Mouse (Mus musculus) limb, embryonic 10.5 days (tissue): Measurements from ENCODE around the gene Ilf3. TPM values are rescaled to one million over a fixed set of nuclear protein-coding genes. Genes with fewer than 3 reads are reported as not detected.
A peak's percentile ranks its signal among the peaks of the same experiment; 100 is the strongest.

Source experiments
- DNase-seq: peaks from one replicate; pipeline ENCODE4 v3.0.0-alpha.2; 2017; ENCODE audit warnings: low spot score
- H3K27ac ChIP-seq: fragments of 300-500 bp; sonication (generic); 2 replicates; pipeline ENCODE4 v1.5.1; 2016; ENCODE audit warnings: mild to moderate bottlenecking
- H3K27me3 ChIP-seq: fragments of 300-500 bp; sonication (generic); 2 replicates; pipeline ENCODE4 v1.6.1; 2016; ENCODE audit warnings: low read depth, mild to moderate bottlenecking; ENCODE audit not compliant: poor library complexity, severe bottlenecking
- H3K36me3 ChIP-seq: fragments of 300-500 bp; sonication (generic); 2 replicates; pipeline ENCODE4 v1.6.1; 2016; ENCODE audit warnings: mild to moderate bottlenecking, moderate library complexity
- H3K4me1 ChIP-seq: fragments of 300-500 bp; sonication (generic); 2 replicates; pipeline ENCODE4 v1.6.1; 2016
- H3K4me3 ChIP-seq: fragments of 300-500 bp; sonication (generic); 2 replicates; pipeline ENCODE4 v1.5.1; 2016; ENCODE audit warnings: mild to moderate bottlenecking, moderate library complexity
- H3K9me3 ChIP-seq: fragments of 300-500 bp; sonication (generic); replicated peaks from 2 replicates; pipeline ENCODE4 v1.6.1; 2016; ENCODE audit warnings: mild to moderate bottlenecking
- WGBS: fragments of 180-500 bp; shearing (Covaris S2); methylation state at CpG from one replicate; pipeline ENCODE4 v1.1.7; 2016; 5-methylcytosine and 5-hydroxymethylcytosine counted together
- polyA plus RNA-seq: library from polyadenylated mRNA; unstranded; fragments of >200 nt; fragmentation: Nextera tagmentation; extraction: Ambion mirVana; gene quantifications from 2 replicates; pipeline ENCODE4 v1.2.1, GENCODE M21; 2016

Gene Ilf3
- polyA plus RNA-seq, 1 experiment from 2014 or later: 362 TPM

DNA sequence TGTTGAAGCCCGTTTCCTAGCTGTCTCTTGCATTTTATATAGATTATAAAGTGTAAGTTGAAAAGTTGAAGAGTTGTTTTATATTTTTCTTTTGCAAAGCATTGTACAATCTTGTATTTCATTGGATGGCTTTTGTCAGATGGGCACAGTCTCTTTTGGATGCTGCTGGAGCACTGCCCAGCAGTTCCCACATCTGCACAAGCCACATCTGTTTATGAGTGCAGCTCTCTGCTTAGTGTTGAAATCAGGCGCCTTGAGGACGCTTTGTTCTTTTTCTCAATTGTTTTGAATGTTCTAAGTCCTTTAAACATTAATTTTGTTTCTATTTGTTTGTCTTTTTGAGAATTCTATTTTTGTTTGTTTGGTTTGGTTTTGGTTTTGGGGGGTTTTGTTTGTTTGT, 70.5 kb downstream of the Ilf3 start:
- Histone ChIP-seq H3K4me3 (no peak overlapping the region), H3K27me3 (no peaks in the 10 kb centered on the region), H3K36me3 (no peaks in the 10 kb centered on the region), H3K4me1 (no peaks in the 10 kb centered on the region; the same call in 1 of the 2 replicates), H3K9me3 (no peaks in the 10 kb centered on the region), H3K27ac (no peak overlapping the region)
- DNase-seq: no peak
- 64% methylated on average over 3 of the region's 3 CpGs for WGBS

DNA sequence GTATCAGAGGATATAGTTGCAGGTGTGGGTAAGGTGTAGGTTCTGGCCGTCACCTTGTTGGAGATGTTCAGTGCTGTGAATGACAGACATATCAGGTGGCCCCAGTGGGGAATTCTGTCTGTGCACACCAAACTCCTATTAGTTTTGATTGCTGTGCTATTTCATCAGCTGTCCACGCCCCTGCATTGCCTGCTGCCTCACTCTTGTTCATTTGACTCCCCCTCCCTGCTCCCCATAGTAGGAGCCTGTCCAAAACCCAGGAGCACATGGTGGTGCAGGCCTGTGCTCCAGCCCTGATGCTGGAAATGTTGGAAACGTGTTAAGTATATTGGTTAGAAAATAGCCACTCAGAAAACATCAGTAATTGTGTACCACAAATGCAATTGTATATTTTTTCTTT, 71.8 kb downstream of the Ilf3 start:
- Histone ChIP-seq H3K36me3 (no peaks in the 10 kb centered on the region), H3K4me3 (no peak overlapping the region), H3K27me3 (no peaks in the 10 kb centered on the region), H3K9me3 (no peaks in the 10 kb centered on the region), H3K4me1 (no peaks in the 10 kb centered on the region; the same call in 1 of the 2 replicates), H3K27ac (no peak overlapping the region)
- DNase-seq: no peak
- 79% methylated on average over 3 of the region's 3 CpGs for WGBS

DNA sequence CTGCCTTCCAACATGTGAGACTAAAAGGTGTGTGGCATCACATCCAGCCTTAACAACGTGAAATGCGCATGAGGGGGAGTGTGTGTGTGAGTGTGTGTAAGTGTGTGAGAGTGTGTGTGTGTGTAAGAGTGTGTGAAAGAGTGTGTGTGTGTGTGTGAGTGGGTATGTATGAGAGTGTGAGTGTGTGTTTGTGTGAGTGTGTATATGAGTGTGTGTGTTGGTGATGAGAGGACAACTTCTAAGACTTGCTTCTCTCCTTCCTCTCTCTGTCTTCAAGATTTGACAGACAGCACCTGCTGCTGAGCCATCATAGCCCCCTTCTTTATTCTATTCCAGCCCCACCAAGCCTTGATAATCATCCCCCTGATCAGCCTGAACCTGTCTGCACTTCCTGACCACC, 72.2 kb downstream of the Ilf3 start:
- Histone ChIP-seq H3K36me3 (peaks cover 4% of the 10 kb centered on the region; the same call in 1 of the 2 replicates), H3K4me1 (no peaks in the 10 kb centered on the region; the same call in 1 of the 2 replicates), H3K4me3 (no peak overlapping the region), H3K27me3 (no peaks in the 10 kb centered on the region), H3K27ac (no peak overlapping the region), H3K9me3 (no peaks in the 10 kb centered on the region)
- WGBS: 97% methylated on average over 2 of the region's 2 CpGs
- no peak for DNase-seq

DNA sequence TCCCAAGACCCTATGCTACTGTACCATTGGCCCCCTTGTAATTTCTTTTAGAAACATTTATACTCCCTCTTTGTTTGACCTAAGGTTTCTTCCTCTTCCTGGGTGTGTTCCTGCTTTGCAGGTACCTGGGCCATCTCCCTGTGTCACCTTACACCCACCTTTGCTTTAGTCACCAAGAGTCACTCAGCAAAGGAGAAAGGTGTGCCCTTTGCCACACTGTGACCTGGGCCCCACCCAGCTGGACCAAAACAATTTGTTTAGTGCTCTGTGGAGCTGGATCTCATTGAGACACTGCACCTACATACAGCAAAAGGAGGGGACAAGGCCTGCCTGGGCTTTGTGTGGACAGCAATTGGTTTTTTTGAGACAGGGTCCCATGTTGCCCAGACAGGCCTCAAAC, 72.7 kb downstream of the Ilf3 start:
- H3K36me3 ChIP-seq: peaks cover 9% of the 10 kb centered on the region; the same call in 1 of the 2 replicates
- DNase-seq: no peak
- H3K27ac ChIP-seq: no peak overlapping the region
- H3K4me1 ChIP-seq: no peaks in the 10 kb centered on the region; the same call in 1 of the 2 replicates
- no peaks in the 10 kb centered on the region for H3K27me3 ChIP-seq
- no peak overlapping the region for H3K4me3 ChIP-seq
- no peaks in the 10 kb centered on the region for H3K9me3 ChIP-seq

DNA sequence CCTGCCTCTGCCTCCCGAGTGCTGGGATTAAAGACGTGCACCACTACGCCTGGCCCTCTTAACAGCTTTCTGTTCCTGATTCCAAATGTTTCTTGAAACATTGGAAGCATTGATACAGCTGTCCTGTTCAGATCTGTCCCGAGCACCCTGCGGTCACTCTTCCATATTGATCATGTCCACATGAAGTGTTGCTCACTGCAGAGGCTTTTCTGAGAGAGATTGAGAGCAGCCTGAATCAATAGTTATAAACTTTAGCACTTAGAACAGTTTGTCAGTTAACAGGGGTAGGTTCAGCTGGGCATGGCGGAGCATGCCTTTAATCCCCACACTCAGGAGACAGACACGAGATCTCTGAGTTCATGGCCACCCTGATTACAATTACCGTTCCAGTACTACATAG, 76.2 kb downstream of the Ilf3 start:
- no peaks in the 10 kb centered on the region for H3K9me3 ChIP-seq

DNA sequence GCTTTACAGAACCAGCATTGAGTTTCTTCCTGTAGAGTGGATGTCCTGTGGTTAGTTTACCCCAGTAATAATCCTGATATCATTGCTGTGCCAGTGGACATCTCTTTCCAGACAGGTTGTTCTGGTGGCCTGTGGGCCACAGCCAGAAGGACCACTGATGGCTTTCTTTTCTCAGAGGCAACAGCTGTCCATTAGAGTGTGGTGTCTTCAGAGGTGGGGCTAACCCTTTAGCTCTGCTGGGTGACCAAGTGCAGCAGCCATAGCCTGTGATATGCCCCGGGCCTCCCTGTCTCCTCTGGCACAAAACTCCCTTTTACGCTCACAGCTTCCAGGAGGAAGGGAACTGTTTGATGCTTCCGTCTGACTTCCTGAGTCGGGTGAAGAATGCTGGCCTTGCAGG, 76.9 kb downstream of the Ilf3 start:
- no peaks in the 10 kb centered on the region for H3K9me3 ChIP-seq
- no peak overlapping the region for H3K27ac ChIP-seq
- no peak for DNase-seq
- H3K36me3 ChIP-seq: peaks cover 14% of the 10 kb centered on the region; the same call in 1 of the 2 replicates
- no peaks in the 10 kb centered on the region for H3K27me3 ChIP-seq
- no peak overlapping the region for H3K4me3 ChIP-seq
- 0 out of 2 replicates have a peak, but pooled peaks cover 3% of the 10 kb centered on the region for H3K4me1 ChIP-seq
- WGBS: 89% methylated on average over 4 of the region's 4 CpGs

More for the DNA sequence above, 76.2 kb downstream of the Ilf3 start:
- H3K4me3 ChIP-seq: no peak overlapping the region
- DNase-seq: no peak
- no peak overlapping the region for H3K27ac ChIP-seq
- no peaks in the 10 kb centered on the region for H3K27me3 ChIP-seq
- WGBS: 94% methylated on average over 8 of the region's 8 CpGs
- H3K4me1 ChIP-seq: 0 out of 2 replicates have a peak, but pooled peaks cover 3% of the 10 kb centered on the region
- peaks cover 14% of the 10 kb centered on the region; the same call in 1 of the 2 replicates for H3K36me3 ChIP-seq

DNA sequence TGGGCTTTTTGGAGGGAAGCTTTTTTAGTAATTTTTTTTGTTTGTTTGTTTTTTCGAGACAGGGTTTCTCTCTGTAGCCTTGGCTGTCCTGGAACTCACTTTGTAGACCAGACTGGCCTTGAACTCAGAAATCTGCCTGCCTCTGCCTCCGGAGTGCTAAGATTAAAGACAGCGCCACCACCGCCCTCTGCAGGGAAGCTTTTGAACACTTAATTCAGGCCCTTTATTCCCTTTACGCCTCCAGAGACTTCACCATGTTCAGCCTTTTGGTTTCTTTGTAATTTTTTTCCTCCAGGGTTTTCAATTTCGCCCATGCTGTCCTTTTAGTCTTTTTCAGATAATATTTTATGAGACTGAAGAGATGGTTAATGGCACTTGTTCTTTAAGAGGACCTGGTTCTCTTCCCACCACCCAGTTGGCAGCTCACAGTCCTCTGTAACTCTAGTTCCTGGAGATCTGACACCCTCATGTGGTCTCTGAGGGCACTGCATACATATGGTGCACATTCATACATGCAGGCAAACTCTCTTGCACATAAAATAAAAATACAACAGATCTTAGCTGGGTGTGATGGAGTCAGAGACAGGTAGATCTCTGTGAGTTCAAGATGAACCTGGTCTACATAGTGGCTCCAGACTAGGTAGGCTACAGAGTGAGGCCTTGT, 77.5 kb downstream of the Ilf3 start:
- no peak overlapping the region for H3K4me3 ChIP-seq
- H3K27me3 ChIP-seq: no peaks in the 10 kb centered on the region
- 0 out of 2 replicates have a peak, but pooled peaks cover 3% of the 10 kb centered on the region for H3K4me1 ChIP-seq
- no peak for DNase-seq
- no peaks in the 10 kb centered on the region for H3K9me3 ChIP-seq
- 95% methylated on average over 6 of the region's 6 CpGs for WGBS
- H3K27ac ChIP-seq: no peak overlapping the region
- peaks cover 14% of the 10 kb centered on the region; the same call in 1 of the 2 replicates for H3K36me3 ChIP-seq

DNA sequence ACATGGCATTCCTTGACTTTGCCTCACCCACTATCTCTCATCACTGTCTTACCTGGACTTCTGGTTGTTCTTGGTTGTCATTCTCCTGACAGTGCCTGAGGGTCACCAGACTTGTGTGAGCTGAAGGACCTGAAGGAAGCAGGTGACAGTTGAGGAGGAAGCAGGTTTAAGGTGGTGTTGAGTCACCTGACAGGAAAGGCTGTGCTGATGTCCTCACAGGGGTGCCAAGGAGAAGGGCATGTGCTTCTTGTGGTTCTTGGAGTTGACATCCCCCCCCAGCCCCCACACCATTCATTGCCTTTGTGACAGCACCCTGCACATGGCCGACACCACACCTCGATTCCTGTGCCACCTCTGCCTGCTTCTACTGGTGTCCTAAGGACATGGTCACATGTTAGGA, 80.1 kb downstream of the Ilf3 start:
- Histone ChIP-seq H3K27me3 (no peaks in the 10 kb centered on the region), H3K27ac (no peak overlapping the region), H3K9me3 (no peaks in the 10 kb centered on the region), H3K36me3 (peaks cover 14% of the 10 kb centered on the region; the same call in 1 of the 2 replicates), H3K4me1 (peaks cover 10% of the 10 kb centered on the region), H3K4me3 (no peak overlapping the region)
- 93% methylated on average over 2 of the region's 2 CpGs for WGBS
- no peak for DNase-seq

DNA sequence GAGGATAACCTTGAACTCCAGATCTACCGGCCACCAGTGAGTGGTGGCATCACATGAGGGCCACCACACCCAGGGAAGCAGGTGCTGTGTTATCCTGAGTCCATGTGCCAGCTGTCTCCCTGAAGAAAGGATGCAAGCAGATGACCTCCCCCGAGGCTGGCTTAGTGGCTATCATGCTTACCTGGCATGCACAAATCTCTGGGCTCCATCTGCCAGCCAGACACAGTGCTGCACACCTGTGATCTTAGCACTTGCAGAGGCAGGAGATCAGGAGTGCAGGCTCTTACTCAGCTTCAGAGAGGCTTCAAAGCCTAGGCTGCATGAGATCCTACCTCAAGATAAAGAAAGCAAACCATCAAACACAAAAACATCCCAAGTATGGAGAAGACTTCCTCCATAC, 82.0 kb downstream of the Ilf3 start:
- peaks cover 10% of the 10 kb centered on the region for H3K4me1 ChIP-seq
- 88% methylated on average over 2 of the region's 2 CpGs for WGBS
- H3K4me3 ChIP-seq: no peak overlapping the region
- no peaks in the 10 kb centered on the region for H3K9me3 ChIP-seq
- no peak for DNase-seq
- no peak overlapping the region for H3K27ac ChIP-seq
- peaks cover 11% of the 10 kb centered on the region; the same call in 1 of the 2 replicates for H3K36me3 ChIP-seq
- no peaks in the 10 kb centered on the region for H3K27me3 ChIP-seq

DNA sequence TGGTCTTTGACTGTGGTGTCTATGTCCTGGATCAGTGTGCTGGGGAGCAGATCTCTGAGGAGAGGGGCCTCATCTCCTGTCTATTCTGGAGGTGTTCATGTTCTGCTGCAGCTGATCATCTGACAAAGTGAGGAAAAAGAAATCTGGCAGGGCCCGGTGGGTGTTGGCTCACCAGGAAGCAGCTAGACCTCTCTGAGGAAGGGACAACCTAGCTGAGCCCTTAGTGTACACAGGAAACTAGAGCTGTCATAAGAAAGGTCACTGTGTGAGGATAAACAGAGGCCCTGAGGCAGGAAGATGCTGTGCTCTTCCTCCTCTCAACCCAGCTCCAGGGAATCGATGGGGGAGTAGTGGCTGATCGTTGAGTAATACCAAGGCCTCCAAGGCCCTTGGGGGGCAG, 82.6 kb downstream of the Ilf3 start:
- Histone ChIP-seq H3K27ac (no peak overlapping the region), H3K4me3 (no peak overlapping the region), H3K4me1 (peaks cover 10% of the 10 kb centered on the region), H3K27me3 (no peaks in the 10 kb centered on the region), H3K36me3 (peaks cover 6% of the 10 kb centered on the region; the same call in 1 of the 2 replicates), H3K9me3 (no peaks in the 10 kb centered on the region)
- no peak for DNase-seq
- 91% methylated on average over 3 of the region's 3 CpGs for WGBS

DNA sequence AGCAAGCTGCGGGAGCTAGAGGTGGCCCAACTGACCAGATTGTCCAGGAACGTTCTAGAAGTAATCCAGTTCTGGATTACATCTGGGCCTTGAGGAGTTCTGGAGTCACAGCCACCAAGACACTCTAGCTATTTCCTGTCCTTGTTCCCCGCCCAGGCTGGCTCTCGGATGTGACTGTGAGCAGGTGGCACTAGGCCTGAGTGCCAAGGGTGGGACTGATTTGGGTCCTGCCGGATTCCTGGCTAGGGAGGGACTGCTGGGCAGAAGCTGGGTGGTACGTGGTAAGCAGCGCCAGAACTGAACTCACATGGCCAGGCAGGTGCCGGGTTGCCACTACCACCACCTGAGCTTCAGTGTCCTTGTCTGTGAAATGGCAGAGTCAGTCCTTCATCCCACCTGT, 83.7 kb downstream of the Ilf3 start:
- 93% methylated on average over 8 of the region's 8 CpGs for WGBS
- no peak overlapping the region for H3K4me3 ChIP-seq
- H3K9me3 ChIP-seq: no peaks in the 10 kb centered on the region
- H3K36me3 ChIP-seq: 0 out of 2 replicates have a peak, but pooled peaks cover 3% of the 10 kb centered on the region
- H3K4me1 ChIP-seq: peaks cover 10% of the 10 kb centered on the region
- no peak for DNase-seq
- no peaks in the 10 kb centered on the region for H3K27me3 ChIP-seq
- no peak overlapping the region for H3K27ac ChIP-seq

DNA sequence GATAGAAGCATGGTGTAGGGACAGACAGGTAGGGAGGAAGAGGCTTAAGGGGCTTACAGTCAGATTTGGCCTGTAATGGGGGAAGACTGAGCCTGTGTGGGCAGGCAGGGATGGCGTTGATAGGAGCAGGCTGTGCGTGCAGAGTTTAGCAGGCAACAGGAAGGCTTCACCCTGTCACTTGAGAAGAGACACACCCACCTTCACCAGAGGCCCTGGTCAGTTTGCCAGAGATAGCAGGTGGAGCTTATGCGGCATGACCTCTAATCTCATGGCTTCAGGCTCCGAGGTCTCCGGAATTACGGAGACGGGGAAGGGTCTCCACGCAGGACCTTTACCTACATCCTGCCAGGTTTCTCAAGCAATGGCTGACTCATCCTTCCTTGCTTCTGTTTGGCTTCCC, 84.2 kb downstream of the Ilf3 start:
- no peak for DNase-seq
- Histone ChIP-seq H3K27me3 (no peaks in the 10 kb centered on the region), H3K36me3 (0 out of 2 replicates have a peak, but pooled peaks cover 3% of the 10 kb centered on the region), H3K9me3 (no peaks in the 10 kb centered on the region), H3K4me3 (no peak overlapping the region), H3K27ac (0 out of 2 replicates have a peak overlapping the region, but pooled peaks have one; percentile 42), H3K4me1 (peaks cover 10% of the 10 kb centered on the region)
- 80% methylated on average over 8 of the region's 8 CpGs for WGBS

DNA sequence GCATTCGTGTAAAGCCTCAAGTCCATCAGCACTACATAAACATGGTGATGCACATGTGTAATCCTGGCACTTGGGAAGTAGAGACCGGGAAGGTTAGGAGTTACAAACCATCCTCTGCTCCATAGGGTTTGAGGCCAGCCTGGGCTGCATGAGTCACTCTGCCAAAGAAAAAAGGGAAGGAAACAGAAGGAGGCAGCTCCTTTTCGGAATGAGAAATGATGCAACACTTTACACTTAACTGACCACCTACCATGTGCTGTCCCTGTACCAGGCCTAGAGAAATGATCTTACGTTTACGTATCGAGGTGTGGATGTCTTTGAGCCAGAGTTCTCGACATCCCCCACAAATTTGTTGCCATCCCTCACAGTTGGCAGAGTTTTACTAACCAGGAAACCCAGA, 85.3 kb downstream of the Ilf3 start:
- peaks cover 7% of the 10 kb centered on the region for H3K4me1 ChIP-seq
- no peak overlapping the region for H3K4me3 ChIP-seq
- no peak overlapping the region for H3K27ac ChIP-seq
- DNase-seq: no peak
- WGBS: 88% methylated on average over 7 of the region's 7 CpGs
- H3K9me3 ChIP-seq: no peaks in the 10 kb centered on the region
- peaks cover 2% of the 10 kb centered on the region; the same call in 1 of the 2 replicates for H3K36me3 ChIP-seq
- H3K27me3 ChIP-seq: no peaks in the 10 kb centered on the region
